Mouse (Mus musculus): ENCODE data around the gene Slbp. TPM values are rescaled to one million over a fixed set of nuclear protein-coding genes. Genes with fewer than 3 reads are reported as not detected.

Slbp gene
- polyA plus RNA-seq (2014; fragmentation: Nextera tagmentation; extraction: Ambion mirVana): 115 and 125 TPM in 2 replicates

DNA sequence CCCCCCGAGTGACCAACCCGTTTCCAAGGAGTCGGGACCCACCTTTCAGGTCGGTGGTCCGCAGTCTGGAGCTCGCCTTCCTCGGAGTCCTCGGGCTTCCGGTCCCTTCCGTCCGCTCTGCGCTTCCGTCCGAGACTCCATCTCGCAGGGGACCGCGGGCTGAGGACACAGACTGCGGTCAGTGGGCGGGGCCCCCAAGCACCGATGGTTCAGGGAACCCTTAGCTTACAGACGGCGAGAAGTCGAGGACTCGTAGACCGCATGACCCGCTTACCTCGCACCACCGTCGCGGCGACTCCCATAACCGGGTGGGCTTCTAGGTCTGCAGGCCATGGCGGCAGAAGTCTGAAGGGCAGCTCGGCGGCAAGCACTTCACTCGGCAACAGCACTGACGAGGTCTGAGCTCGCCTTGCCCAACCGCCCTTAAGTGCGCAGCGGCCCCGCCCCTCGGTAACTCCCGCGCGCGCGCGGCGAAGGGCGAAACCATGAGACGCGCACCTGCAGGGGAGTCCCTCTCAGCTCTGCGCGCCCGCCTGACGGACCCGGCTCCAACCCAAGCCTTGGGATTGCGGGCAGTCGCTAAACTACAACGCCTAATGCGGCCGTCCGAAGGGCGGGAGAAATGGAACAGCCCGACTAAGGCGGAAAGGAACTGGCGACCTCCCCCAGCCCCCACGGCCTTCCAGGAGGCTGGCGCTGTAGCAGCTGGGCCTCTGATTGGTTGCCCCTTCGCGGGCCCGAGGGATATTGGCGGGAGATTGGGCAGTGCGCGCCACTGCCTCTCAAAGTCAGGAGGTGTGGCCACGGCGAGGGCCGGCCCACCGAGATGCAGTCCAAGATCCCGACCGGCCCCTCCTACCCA lies at the start of gene Slbp:
Gene Slbp (minus strand): TSS at position 654 of the 862 bp plus-strand sequence.
- Histone ChIP-seq H3K36me3 (replicated peaks; ENCODE audit: control insufficient read depth, insufficient read depth) (peaks cover 46% of the 10 kb centered on the region), H3K27ac (peak within 1 kb of the TSS; percentile 98), H3K4me1 (replicated peaks; ENCODE audit: control insufficient read depth, insufficient read depth, low read length) (peaks cover 30% of the 10 kb centered on the region), H3K27me3 (ENCODE audit: control insufficient read depth, insufficient read depth, low read length) (no peaks in the 10 kb centered on the region), H3K9ac (peak within 1 kb of the TSS; percentile 72), H3K9me3 (ENCODE audit: control insufficient read depth, low read length) (no peaks in the 10 kb centered on the region), H3K4me2 (replicated peaks) (peak within 1 kb of the TSS; percentile 79), H3K4me3 (replicated peaks; ENCODE audit: low read length) (peak within 1 kb of the TSS; percentile 67)
- DNase-seq (ENCODE audit: low spot score) (peak; percentile 93), ATAC-seq (ENCODE audit: low FRiP score) (peak; percentile 96)
- under 1% methylated on average over 82 of the region's 82 CpGs for WGBS

DNA sequence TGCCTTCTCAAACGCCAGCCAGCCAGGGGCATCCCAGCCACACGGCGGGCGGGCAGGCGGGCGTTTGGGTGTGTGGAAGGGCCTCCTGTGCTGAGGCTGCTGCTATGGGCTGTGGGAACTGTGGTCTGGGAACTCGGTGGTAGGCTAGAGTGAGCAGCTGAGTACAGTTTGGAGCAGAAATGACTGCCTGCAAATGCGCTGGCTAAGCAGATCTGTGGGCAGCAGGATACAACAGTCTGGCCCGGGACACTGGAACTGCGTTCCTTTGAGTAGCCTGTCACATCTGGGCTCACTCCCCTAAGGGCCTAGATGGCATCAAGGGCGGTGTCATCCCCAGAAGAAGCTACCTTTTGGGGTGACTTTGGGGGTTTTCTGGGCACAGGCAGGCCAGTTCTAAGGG lies 49.5 kb upstream of the Slbp start:
- no peak overlapping the region for H3K27ac ChIP-seq
- H3K9me3 ChIP-seq (ENCODE audit: control insufficient read depth, low read length): no peaks in the 10 kb centered on the region
- no peak overlapping the region for H3K9ac ChIP-seq
- H3K4me3 ChIP-seq (replicated peaks; ENCODE audit: low read length): no peak overlapping the region
- peaks cover 28% of the 10 kb centered on the region; the same call in 1 of the 2 replicates for H3K4me1 ChIP-seq (replicated peaks; ENCODE audit: control insufficient read depth, insufficient read depth, low read length)
- no peaks in the 10 kb centered on the region for H3K36me3 ChIP-seq (replicated peaks; ENCODE audit: control insufficient read depth, insufficient read depth)
- 79% methylated on average over 11 of the region's 11 CpGs for WGBS
- peaks cover 10% of the 10 kb centered on the region; the same call in 1 of the 2 replicates for H3K27me3 ChIP-seq (ENCODE audit: control insufficient read depth, insufficient read depth, low read length)
- DNase-seq (ENCODE audit: low spot score): no peak
- ATAC-seq (ENCODE audit: low FRiP score): no peak
- H3K4me2 ChIP-seq (replicated peaks): no peak overlapping the region

DNA sequence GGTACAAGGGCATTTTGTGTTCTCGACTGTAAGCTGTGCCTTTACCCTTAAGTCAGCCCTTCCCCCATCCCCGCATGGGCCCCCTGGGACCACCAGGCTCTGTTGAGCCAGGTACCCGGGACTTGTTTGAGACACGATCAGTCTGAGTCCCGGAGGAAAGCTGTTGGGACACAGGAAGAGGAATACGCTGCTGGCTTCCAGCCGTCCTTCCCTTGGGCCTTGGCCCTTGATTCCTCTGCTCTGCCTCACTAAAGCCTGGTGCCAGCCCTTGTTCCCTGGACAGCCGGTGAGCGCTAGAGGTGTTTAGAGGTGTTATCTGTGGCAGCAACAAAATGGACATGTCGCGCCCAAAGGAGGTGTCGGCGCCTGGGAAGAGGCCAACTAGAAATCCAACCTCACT lies 47.6 kb upstream of the Slbp start:
- Histone ChIP-seq H3K36me3 (replicated peaks; ENCODE audit: control insufficient read depth, insufficient read depth) (no peaks in the 10 kb centered on the region), H3K9me3 (ENCODE audit: control insufficient read depth, low read length) (no peaks in the 10 kb centered on the region), H3K27me3 (ENCODE audit: control insufficient read depth, insufficient read depth, low read length) (peaks cover 27% of the 10 kb centered on the region), H3K27ac (no peak overlapping the region), H3K4me3 (replicated peaks; ENCODE audit: low read length) (no peak overlapping the region), H3K9ac (no peak overlapping the region), H3K4me1 (replicated peaks; ENCODE audit: control insufficient read depth, insufficient read depth, low read length) (peaks cover 27% of the 10 kb centered on the region), H3K4me2 (replicated peaks) (no peak overlapping the region)
- ATAC-seq (ENCODE audit: low FRiP score) (no peak), DNase-seq (ENCODE audit: low spot score) (no peak)
- WGBS: 49% methylated on average over 13 of the region's 13 CpGs

DNA sequence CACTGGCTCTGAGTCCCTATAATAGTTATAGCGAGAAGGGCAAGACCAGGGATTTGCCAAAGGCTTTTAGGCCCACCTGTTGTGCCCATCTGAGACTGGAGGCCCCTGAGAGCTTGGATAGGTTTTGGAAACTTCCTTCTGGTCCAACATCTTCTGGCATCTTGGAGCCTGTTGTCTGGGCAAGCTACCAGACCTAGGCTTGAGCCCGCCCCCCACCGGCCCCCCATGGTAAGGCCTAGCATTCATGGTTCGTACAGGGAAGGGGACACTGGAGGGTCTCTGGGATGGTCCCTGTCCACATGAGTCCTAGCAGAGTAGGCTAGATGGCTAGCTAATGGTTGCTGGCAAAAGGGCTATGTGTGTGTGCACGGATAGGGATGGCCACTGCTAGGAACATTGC lies 46.3 kb upstream of the Slbp start:
- H3K27ac ChIP-seq: no peak overlapping the region
- no peak for ATAC-seq (ENCODE audit: low FRiP score)

DNA sequence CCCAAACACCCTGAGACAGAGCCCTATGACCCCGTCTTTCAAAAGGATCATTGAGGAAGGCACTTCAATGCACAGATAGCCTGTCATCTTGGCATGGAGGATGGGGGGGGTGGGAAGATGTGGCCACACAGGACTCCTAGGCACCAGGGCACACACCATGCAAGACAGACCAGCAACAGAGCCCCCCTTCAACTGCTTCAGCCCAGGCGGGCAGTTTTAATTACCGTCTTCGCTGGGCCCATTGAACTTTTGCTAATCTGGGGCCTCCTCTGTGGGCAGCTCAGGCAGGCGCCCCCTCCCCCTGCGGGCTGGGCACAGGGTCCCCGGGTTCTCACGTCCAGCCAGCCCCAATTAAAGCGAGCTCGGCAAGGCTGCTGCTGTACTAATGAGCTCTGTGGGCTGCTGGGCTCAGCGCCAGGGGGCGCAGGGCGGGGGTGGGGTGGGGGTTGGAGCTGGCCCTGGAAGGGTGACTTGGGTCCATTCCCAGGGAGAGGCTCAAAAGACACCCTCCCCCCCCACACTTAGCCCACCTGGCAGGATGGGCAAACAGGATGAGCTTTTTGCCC lies 45.7 kb upstream of the Slbp start:
- WGBS: 6% methylated on average over 13 of the region's 13 CpGs
- Histone ChIP-seq H3K27me3 (ENCODE audit: control insufficient read depth, insufficient read depth, low read length) (peaks cover 40% of the 10 kb centered on the region), H3K27ac (no peak overlapping the region), H3K36me3 (replicated peaks; ENCODE audit: control insufficient read depth, insufficient read depth) (no peaks in the 10 kb centered on the region), H3K4me2 (replicated peaks) (no peak overlapping the region), H3K4me1 (replicated peaks; ENCODE audit: control insufficient read depth, insufficient read depth, low read length) (peaks cover 31% of the 10 kb centered on the region), H3K9me3 (ENCODE audit: control insufficient read depth, low read length) (no peaks in the 10 kb centered on the region), H3K9ac (no peak overlapping the region), H3K4me3 (replicated peaks; ENCODE audit: low read length) (no peak overlapping the region)
- peak; percentile 66 for ATAC-seq (ENCODE audit: low FRiP score)
- DNase-seq (ENCODE audit: low spot score): peak; percentile 51

More for the DNA sequence above, 46.3 kb upstream of the Slbp start:
- Histone ChIP-seq H3K9me3 (ENCODE audit: control insufficient read depth, low read length) (no peaks in the 10 kb centered on the region), H3K4me3 (replicated peaks; ENCODE audit: low read length) (no peak overlapping the region), H3K9ac (no peak overlapping the region), H3K36me3 (replicated peaks; ENCODE audit: control insufficient read depth, insufficient read depth) (no peaks in the 10 kb centered on the region), H3K4me1 (replicated peaks; ENCODE audit: control insufficient read depth, insufficient read depth, low read length) (peaks cover 31% of the 10 kb centered on the region), H3K4me2 (replicated peaks) (no peak overlapping the region), H3K27me3 (ENCODE audit: control insufficient read depth, insufficient read depth, low read length) (peaks cover 39% of the 10 kb centered on the region)
- DNase-seq (ENCODE audit: low spot score): no peak
- WGBS: 74% methylated on average over 5 of the region's 5 CpGs

DNA sequence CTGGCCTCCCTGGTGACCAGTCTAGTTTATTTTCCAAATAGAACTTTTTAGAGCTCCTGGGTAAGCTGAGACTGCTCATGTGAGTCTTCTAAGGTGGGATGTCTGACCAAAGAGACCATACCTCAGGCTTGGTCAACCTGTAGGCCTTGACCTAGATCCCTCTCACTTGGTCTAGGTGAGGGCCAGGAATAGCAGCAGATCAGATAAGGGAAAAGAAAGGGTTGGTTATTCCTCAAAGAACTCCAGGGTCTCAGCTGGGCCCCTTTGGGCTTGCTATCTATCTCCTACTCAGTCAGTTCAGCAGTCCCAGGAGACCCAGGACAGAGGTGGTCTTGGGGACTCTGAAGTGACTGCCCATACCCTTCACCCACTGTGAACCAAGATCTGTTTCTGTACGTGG lies 45.2 kb upstream of the Slbp start:
- peaks cover 45% of the 10 kb centered on the region for H3K27me3 ChIP-seq (ENCODE audit: control insufficient read depth, insufficient read depth, low read length)
- peaks cover 35% of the 10 kb centered on the region for H3K4me1 ChIP-seq (replicated peaks; ENCODE audit: control insufficient read depth, insufficient read depth, low read length)
- no peaks in the 10 kb centered on the region for H3K36me3 ChIP-seq (replicated peaks; ENCODE audit: control insufficient read depth, insufficient read depth)
- 25% methylated on average over 1 of the region's 1 CpGs for WGBS
- no peak overlapping the region for H3K9ac ChIP-seq
- H3K9me3 ChIP-seq (ENCODE audit: control insufficient read depth, low read length): no peaks in the 10 kb centered on the region
- no peak for ATAC-seq (ENCODE audit: low FRiP score)
- H3K27ac ChIP-seq: no peak overlapping the region
- H3K4me2 ChIP-seq (replicated peaks): no peak overlapping the region
- no peak overlapping the region for H3K4me3 ChIP-seq (replicated peaks; ENCODE audit: low read length)
- DNase-seq (ENCODE audit: low spot score): no peak

DNA sequence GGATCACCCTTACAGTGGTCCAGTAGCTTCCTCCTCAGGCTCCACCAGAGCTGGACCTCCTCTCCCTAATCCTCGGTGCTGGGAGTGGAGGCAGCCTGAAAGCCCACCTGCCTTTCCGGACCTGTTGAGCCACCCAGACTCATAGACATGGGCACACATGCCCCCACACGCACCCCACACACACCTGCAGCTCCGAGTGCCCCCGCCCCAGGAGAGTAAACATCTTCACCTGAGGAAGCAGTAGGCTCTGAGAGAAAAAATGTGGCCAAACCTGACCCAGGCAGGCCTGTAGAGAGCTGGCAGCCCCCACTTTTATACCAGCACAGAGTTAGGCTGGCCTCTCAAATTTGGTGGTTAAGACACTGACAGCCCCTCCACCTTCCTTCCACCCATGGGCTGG lies 44.1 kb upstream of the Slbp start:
- DNase-seq (ENCODE audit: low spot score) (no peak), ATAC-seq (ENCODE audit: low FRiP score) (no peak)
- Histone ChIP-seq H3K4me3 (replicated peaks; ENCODE audit: low read length) (no peak overlapping the region), H3K36me3 (replicated peaks; ENCODE audit: control insufficient read depth, insufficient read depth) (no peaks in the 10 kb centered on the region), H3K27me3 (ENCODE audit: control insufficient read depth, insufficient read depth, low read length) (peaks cover 45% of the 10 kb centered on the region), H3K9ac (no peak overlapping the region), H3K4me2 (replicated peaks) (no peak overlapping the region), H3K9me3 (ENCODE audit: control insufficient read depth, low read length) (no peaks in the 10 kb centered on the region), H3K4me1 (replicated peaks; ENCODE audit: control insufficient read depth, insufficient read depth, low read length) (peaks cover 37% of the 10 kb centered on the region), H3K27ac (no peak overlapping the region)
- WGBS: 62% methylated on average over 5 of the region's 5 CpGs

DNA sequence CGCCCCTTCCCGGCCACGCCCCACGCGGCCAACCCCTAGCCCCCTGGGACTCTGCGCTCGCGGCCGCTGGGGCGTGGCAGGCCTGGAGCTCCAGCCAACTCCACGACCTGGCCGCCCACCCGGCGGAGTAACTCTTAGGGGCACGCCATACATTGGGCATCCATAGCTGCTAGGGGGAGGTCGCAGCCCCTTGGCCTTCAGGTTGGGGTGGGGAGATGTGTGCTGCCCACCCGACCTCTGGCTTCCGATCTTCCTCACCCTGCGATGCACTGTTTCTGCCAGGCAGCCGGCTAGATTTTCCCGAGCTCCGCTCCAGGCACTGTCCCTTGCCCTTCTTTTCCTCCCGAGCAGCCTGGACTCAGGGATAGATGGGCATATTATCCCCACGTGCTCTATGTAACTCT lies 43.3 kb upstream of the Slbp start:
- ATAC-seq (ENCODE audit: low FRiP score): no peak
- H3K27me3 ChIP-seq (ENCODE audit: control insufficient read depth, insufficient read depth, low read length): peaks cover 45% of the 10 kb centered on the region
- H3K4me2 ChIP-seq (replicated peaks): peak overlapping the region; percentile 81
- peaks cover 37% of the 10 kb centered on the region for H3K4me1 ChIP-seq (replicated peaks; ENCODE audit: control insufficient read depth, insufficient read depth, low read length)
- WGBS: 2% methylated on average over 23 of the region's 24 CpGs
- no peaks in the 10 kb centered on the region for H3K36me3 ChIP-seq (replicated peaks; ENCODE audit: control insufficient read depth, insufficient read depth)
- no peak for DNase-seq (ENCODE audit: low spot score)
- no peak overlapping the region for H3K27ac ChIP-seq
- no peaks in the 10 kb centered on the region for H3K9me3 ChIP-seq (ENCODE audit: control insufficient read depth, low read length)
- peak overlapping the region; percentile 39 for H3K4me3 ChIP-seq (replicated peaks; ENCODE audit: low read length)
- H3K9ac ChIP-seq: peak overlapping the region; percentile 57

DNA sequence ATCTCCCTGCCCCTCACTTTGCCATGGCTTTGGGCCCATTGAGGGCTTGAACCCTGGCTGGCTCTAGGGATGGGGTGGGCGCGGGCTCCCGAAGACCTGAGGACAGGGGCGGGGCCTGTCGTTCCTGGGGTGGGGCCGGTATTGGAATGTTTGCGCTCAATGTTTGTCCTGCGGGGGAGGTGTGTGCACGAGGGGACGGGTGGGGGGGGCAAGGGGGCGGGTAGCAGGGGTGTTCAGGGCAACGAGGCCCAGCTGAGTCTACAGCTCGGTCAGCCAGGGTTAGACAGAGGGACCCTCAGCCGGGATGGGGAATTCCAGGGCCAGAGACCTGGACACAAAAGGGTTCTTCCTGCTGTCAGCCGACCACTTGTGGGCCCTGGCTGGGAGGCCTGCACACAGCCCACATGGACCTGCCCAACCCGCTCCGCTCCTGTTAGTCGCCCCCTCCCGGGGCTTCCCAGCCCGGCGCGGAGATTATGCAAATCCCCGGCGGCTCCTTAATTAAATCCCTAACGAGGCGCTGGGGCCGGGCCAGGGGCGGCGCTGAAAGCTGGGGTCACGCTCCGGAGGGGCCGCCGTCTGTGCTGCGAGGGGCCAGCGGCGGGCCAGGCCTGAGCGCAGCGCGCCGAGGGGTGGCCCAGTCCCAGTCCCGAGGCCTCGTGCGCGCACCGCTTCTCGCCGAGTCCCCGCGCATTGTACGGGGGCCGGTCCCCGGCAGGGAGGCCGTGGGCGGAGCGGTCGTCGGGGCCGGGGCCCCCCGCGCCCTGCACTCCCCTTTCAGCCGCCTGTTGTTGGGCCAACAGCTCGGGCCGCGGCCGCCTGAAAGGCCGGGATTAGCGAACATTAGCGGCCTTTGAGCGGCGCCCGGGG lies 42.7 kb upstream of the Slbp start:
- ATAC-seq (ENCODE audit: low FRiP score) (peak; percentile 63; the same call in 1 of the 2 replicates), DNase-seq (ENCODE audit: low spot score) (peak; percentile 36)
- H3K4me3 ChIP-seq (replicated peaks; ENCODE audit: low read length): peak overlapping the region; percentile 39
- H3K27ac ChIP-seq: 0 out of 2 replicates have a peak overlapping the region, but pooled peaks have one; percentile 20
- peaks cover 41% of the 10 kb centered on the region for H3K4me1 ChIP-seq (replicated peaks; ENCODE audit: control insufficient read depth, insufficient read depth, low read length)
- peak overlapping the region; percentile 81 for H3K4me2 ChIP-seq (replicated peaks)
- WGBS: 2% methylated on average over 68 of the region's 71 CpGs
- peaks cover 45% of the 10 kb centered on the region for H3K27me3 ChIP-seq (ENCODE audit: control insufficient read depth, insufficient read depth, low read length)
- peak overlapping the region; percentile 57 for H3K9ac ChIP-seq
- H3K36me3 ChIP-seq (replicated peaks; ENCODE audit: control insufficient read depth, insufficient read depth): no peaks in the 10 kb centered on the region
- no peaks in the 10 kb centered on the region for H3K9me3 ChIP-seq (ENCODE audit: control insufficient read depth, low read length)

Data from hindbrain, embryonic 14.5 days (tissue).